Mouse (Mus musculus) neural tube, embryonic 10.5 days (tissue): ENCODE results near the gene Nkx6-1.

Experiments used
- DNase-seq: peaks from one replicate; pipeline ENCODE4 v3.0.0-alpha.2; 2017; ENCODE audit warnings: low spot score; ENCODE audit errors: extremely low spot score

Nkx6-1 gene

GRCm38 (mm10) chr5:101659411-101659971 is 5.3 kb downstream of the Nkx6-1 start:
- peak; percentile 79 for DNase-seq

- DNase-seq = peak; percentile 56
Measured at GRCm38 (mm10) chr5:101658984-101659290, 5.9 kb downstream of the Nkx6-1 start.

- peak; percentile 59 for DNase-seq
Measured at GRCm38 (mm10) chr5:101658188-101658983, 6.4 kb downstream of the Nkx6-1 start.

- DNase-seq = peak; percentile 40
Measured at GRCm38 (mm10) chr5:101657698-101658097, 7.1 kb downstream of the Nkx6-1 start.

GRCm38 (mm10) chr5:101656107-101656506 is 8.7 kb downstream of the Nkx6-1 start:
- peak; percentile 39 for DNase-seq

- peak; percentile 11 for DNase-seq
Measured at GRCm38 (mm10) chr5:101655418-101655817, 9.4 kb downstream of the Nkx6-1 start.

GRCm38 (mm10) chr5:101647726-101648686 is 16.8 kb downstream of the Nkx6-1 start:
- peak; percentile 54 for DNase-seq

GRCm38 (mm10) chr5:101646961-101647575 is 17.7 kb downstream of the Nkx6-1 start:
- no peak for DNase-seq

GRCm38 (mm10) chr5:101645071-101645470 is 19.7 kb downstream of the Nkx6-1 start:
- DNase-seq = no peak

GRCm38 (mm10) chr5:101638101-101638500 is 26.7 kb downstream of the Nkx6-1 start:
- DNase-seq = no peak
